Mouse (Mus musculus) limb, embryonic 12.5 days (tissue): ENCODE results near the gene Gcdh. TPM values are rescaled to one million over a fixed set of nuclear protein-coding genes. Genes with fewer than 3 reads are reported as not detected.

Experiments used
- ATAC-seq: fragments of 200-750 bp; cut with Nextera tagmentation; 2 replicates; pipeline ENCODE4 v1.8.0; 2017; ENCODE audit warnings: low read depth, moderate TSS enrichment; ENCODE audit not compliant: insufficient number of reproducible peaks, insufficient read depth, low FRiP score, low TSS enrichment
- H3K27ac ChIP-seq: fragments of 300-500 bp; sonication (generic); 2 replicates; pipeline ENCODE4 v1.5.1; 2016; ENCODE audit warnings: mild to moderate bottlenecking, moderate library complexity
- H3K27me3 ChIP-seq: fragments of 300-500 bp; sonication (generic); 2 replicates; pipeline ENCODE4 v1.6.1; 2016; ENCODE audit warnings: mild to moderate bottlenecking, moderate library complexity
- H3K36me3 ChIP-seq: fragments of 300-500 bp; sonication (generic); 2 replicates; pipeline ENCODE4 v1.6.1; 2016; ENCODE audit warnings: mild to moderate bottlenecking, moderate library complexity
- H3K4me1 ChIP-seq: fragments of 300-500 bp; sonication (generic); replicated peaks from 2 replicates; pipeline ENCODE4 v1.6.1; 2016
- H3K4me2 ChIP-seq: fragments of 300-500 bp; sonication (generic); 2 replicates; pipeline ENCODE4 v1.6.1; 2016; ENCODE audit warnings: mild to moderate bottlenecking, moderate library complexity
- H3K4me3 ChIP-seq: fragments of 300-500 bp; sonication (generic); replicated peaks from 2 replicates; pipeline ENCODE4 v1.5.1; 2016; ENCODE audit warnings: mild to moderate bottlenecking
- H3K9ac ChIP-seq: fragments of 300-500 bp; sonication (generic); replicated peaks from 2 replicates; pipeline ENCODE4 v1.6.1; 2016; ENCODE audit warnings: mild to moderate bottlenecking, moderate library complexity
- H3K9me3 ChIP-seq: fragments of 300-500 bp; sonication (generic); 2 replicates; pipeline ENCODE4 v1.6.1; 2016; ENCODE audit warnings: mild to moderate bottlenecking, moderate library complexity
- WGBS: fragments of 180-500 bp; shearing (Covaris S2); methylation state at CpG from one replicate; pipeline ENCODE4 v1.1.7; 2016; 5-methylcytosine and 5-hydroxymethylcytosine counted together
- polyA plus RNA-seq: library from polyadenylated mRNA; unstranded; fragments of >200 nt; fragmentation: Nextera tagmentation; extraction: Ambion mirVana; gene quantifications from 2 replicates; pipeline ENCODE4 v1.2.1, GENCODE M21; 2016

Gcdh gene
- polyA plus RNA-seq, 1 experiment from 2014 or later: 42.8 TPM

GRCm38 (mm10) chr8:84901752-84902151 is 8.0 kb upstream of the Gcdh start, which contains the start of gene Klf1:
Gene Klf1 (plus strand): TSS chr8:84901928.
- H3K4me1 ChIP-seq: peaks cover 11% of the 10 kb centered on the region; the same call in 1 of the 2 replicates
- ATAC-seq: no peak

GRCm38 (mm10) chr8:84901071-84901470 is 7.3 kb upstream of the Gcdh start:
- peaks cover 14% of the 10 kb centered on the region for H3K27me3 ChIP-seq
- no peak overlapping the region for H3K27ac ChIP-seq
- peaks cover 11% of the 10 kb centered on the region; the same call in 1 of the 2 replicates for H3K4me1 ChIP-seq
- no peak for ATAC-seq
- no peak overlapping the region for H3K4me3 ChIP-seq
- WGBS: 69% methylated on average over 4 of the region's 4 CpGs
- H3K4me2 ChIP-seq: no peak overlapping the region
- H3K36me3 ChIP-seq: no peaks in the 10 kb centered on the region
- no peak overlapping the region for H3K9ac ChIP-seq
- H3K9me3 ChIP-seq: no peaks in the 10 kb centered on the region

More at GRCm38 (mm10) chr8:84901752-84902151, 8.0 kb upstream of the Gcdh start, which contains the start of gene Klf1:
- no peaks in the 10 kb centered on the region for H3K9me3 ChIP-seq
- H3K9ac ChIP-seq: peak within 1 kb of the TSS; percentile 75
- H3K36me3 ChIP-seq: no peaks in the 10 kb centered on the region
- H3K4me3 ChIP-seq: peak within 1 kb of the TSS; percentile 67
- peak within 1 kb of the TSS; percentile 94 for H3K4me2 ChIP-seq
- H3K27me3 ChIP-seq: peaks cover 14% of the 10 kb centered on the region
- WGBS: 68% methylated on average over 3 of the region's 3 CpGs
- peak within 1 kb of the TSS; percentile 80 for H3K27ac ChIP-seq

GRCm38 (mm10) chr8:84895963-84896362 is 2.2 kb upstream of the Gcdh start:
- Histone ChIP-seq H3K9me3 (no peaks in the 10 kb centered on the region), H3K4me3 (no peak overlapping the region), H3K27me3 (peaks cover 3% of the 10 kb centered on the region; the same call in 1 of the 2 replicates), H3K4me2 (no peak overlapping the region), H3K36me3 (peaks cover 11% of the 10 kb centered on the region), H3K4me1 (peaks cover 16% of the 10 kb centered on the region), H3K27ac (no peak overlapping the region), H3K9ac (no peak overlapping the region)
- 86% methylated on average over 5 of the region's 5 CpGs for WGBS
- ATAC-seq: no peak

- ATAC-seq: peak; percentile 23; the same call in 1 of the 2 replicates
- Histone ChIP-seq H3K27me3 (no peaks in the 10 kb centered on the region), H3K4me2 (peak overlapping the region; percentile 86), H3K9ac (peak overlapping the region; percentile 77), H3K27ac (peak overlapping the region; percentile 50; the same call in 1 of the 2 replicates), H3K9me3 (no peaks in the 10 kb centered on the region), H3K4me3 (peak overlapping the region; percentile 71), H3K4me1 (peaks cover 16% of the 10 kb centered on the region), H3K36me3 (peaks cover 33% of the 10 kb centered on the region)
- WGBS: 11% methylated on average over 31 of the region's 31 CpGs
These were observed 570 bp downstream of the Gcdh start for GRCm38 (mm10) chr8:84892993-84893708.

- peaks cover 11% of the 10 kb centered on the region for H3K4me1 ChIP-seq
- H3K36me3 ChIP-seq: peaks cover 63% of the 10 kb centered on the region
- WGBS: 87% methylated on average over 1 of the region's 1 CpGs
- no peak overlapping the region for H3K4me3 ChIP-seq
- H3K27me3 ChIP-seq: no peaks in the 10 kb centered on the region
- H3K9me3 ChIP-seq: no peaks in the 10 kb centered on the region
- H3K4me2 ChIP-seq: no peak overlapping the region
- H3K27ac ChIP-seq: no peak overlapping the region
- ATAC-seq: no peak
- no peak overlapping the region for H3K9ac ChIP-seq
These were observed 4.6 kb downstream of the Gcdh start for GRCm38 (mm10) chr8:84889141-84889540.

- no peak overlapping the region for H3K27ac ChIP-seq
- no peak overlapping the region for H3K4me3 ChIP-seq
- H3K9ac ChIP-seq: no peak overlapping the region
- peaks cover 63% of the 10 kb centered on the region for H3K36me3 ChIP-seq
- WGBS: 94% methylated on average over 3 of the region's 3 CpGs
- H3K27me3 ChIP-seq: no peaks in the 10 kb centered on the region
- H3K9me3 ChIP-seq: no peaks in the 10 kb centered on the region
- peaks cover 9% of the 10 kb centered on the region for H3K4me1 ChIP-seq
- no peak overlapping the region for H3K4me2 ChIP-seq
- ATAC-seq: no peak
These were observed 5.4 kb downstream of the Gcdh start for GRCm38 (mm10) chr8:84888280-84888679.

- H3K36me3 ChIP-seq: peaks cover 46% of the 10 kb centered on the region
- 82% methylated on average over 4 of the region's 4 CpGs for WGBS
- no peak for ATAC-seq
These were observed 9.0 kb downstream of the Gcdh start for GRCm38 (mm10) chr8:84884728-84885127.

GRCm38 (mm10) chr8:84878915-84879314 is 14.8 kb downstream of the Gcdh start:
- Histone ChIP-seq H3K27ac (no peak overlapping the region), H3K9ac (no peak overlapping the region), H3K27me3 (no peaks in the 10 kb centered on the region), H3K4me3 (no peak overlapping the region), H3K4me2 (no peak overlapping the region), H3K36me3 (peaks cover 3% of the 10 kb centered on the region; the same call in 1 of the 2 replicates), H3K4me1 (no peaks in the 10 kb centered on the region), H3K9me3 (no peaks in the 10 kb centered on the region)
- 82% methylated on average over 1 of the region's 1 CpGs for WGBS
- no peak for ATAC-seq

More at GRCm38 (mm10) chr8:84884728-84885127, 9.0 kb downstream of the Gcdh start:
- no peak overlapping the region for H3K27ac ChIP-seq
- H3K4me1 ChIP-seq: no peaks in the 10 kb centered on the region
- no peak overlapping the region for H3K9ac ChIP-seq
- no peaks in the 10 kb centered on the region for H3K27me3 ChIP-seq
- no peaks in the 10 kb centered on the region for H3K9me3 ChIP-seq
- no peak overlapping the region for H3K4me2 ChIP-seq
- H3K4me3 ChIP-seq: no peak overlapping the region

GRCm38 (mm10) chr8:84877297-84878035 is 16.3 kb downstream of the Gcdh start:
- 83% methylated on average over 3 of the region's 3 CpGs for WGBS
- peaks cover 5% of the 10 kb centered on the region for H3K4me1 ChIP-seq

GRCm38 (mm10) chr8:84874339-84874738 is 19.4 kb downstream of the Gcdh start:
- Histone ChIP-seq H3K27me3 (peaks cover 13% of the 10 kb centered on the region), H3K4me2 (no peak overlapping the region), H3K4me3 (no peak overlapping the region), H3K9me3 (no peaks in the 10 kb centered on the region), H3K27ac (no peak overlapping the region), H3K4me1 (peaks cover 13% of the 10 kb centered on the region), H3K9ac (no peak overlapping the region), H3K36me3 (peaks cover 5% of the 10 kb centered on the region)
- 92% methylated on average over 3 of the region's 3 CpGs for WGBS
- no peak for ATAC-seq

More at GRCm38 (mm10) chr8:84877297-84878035, 16.3 kb downstream of the Gcdh start:
- H3K9me3 ChIP-seq: no peaks in the 10 kb centered on the region
- H3K4me2 ChIP-seq: no peak overlapping the region
- no peak overlapping the region for H3K4me3 ChIP-seq
- H3K27ac ChIP-seq: no peak overlapping the region
- no peak for ATAC-seq
- H3K9ac ChIP-seq: no peak overlapping the region
- peaks cover 3% of the 10 kb centered on the region; the same call in 1 of the 2 replicates for H3K36me3 ChIP-seq
- H3K27me3 ChIP-seq: peaks cover 6% of the 10 kb centered on the region

- Histone ChIP-seq H3K4me2 (peak overlapping the region; percentile 83), H3K4me1 (peaks cover 13% of the 10 kb centered on the region), H3K4me3 (peak overlapping the region; percentile 49), H3K36me3 (peaks cover 18% of the 10 kb centered on the region), H3K9me3 (no peaks in the 10 kb centered on the region), H3K9ac (peak overlapping the region; percentile 63; the same call in 1 of the 2 replicates), H3K27ac (no peak overlapping the region), H3K27me3 (peaks cover 13% of the 10 kb centered on the region)
- WGBS: 65% methylated on average over 4 of the region's 4 CpGs
- ATAC-seq: no peak
These were observed 20.7 kb downstream of the Gcdh start for GRCm38 (mm10) chr8:84873016-84873415.
